Mouse (Mus musculus) liver, adult 2 months (tissue): ENCODE measurements around the gene Rala.

Experiments used
- CTCF ChIP-seq: fragments of 200-500 bp; IDR thresholded peaks from 2 replicates; pipeline ENCODE4 v1.5.1; 2011; ENCODE audit warnings: low read depth, low read length, control low read depth
- POLR2A ChIP-seq: fragments of 200-500 bp; IDR thresholded peaks from 2 replicates; pipeline ENCODE4 v1.6.1; 2011; ENCODE audit warnings: low read length, control low read depth; ENCODE audit not compliant: insufficient read depth; ENCODE audit errors: extremely low read depth

DNA sequence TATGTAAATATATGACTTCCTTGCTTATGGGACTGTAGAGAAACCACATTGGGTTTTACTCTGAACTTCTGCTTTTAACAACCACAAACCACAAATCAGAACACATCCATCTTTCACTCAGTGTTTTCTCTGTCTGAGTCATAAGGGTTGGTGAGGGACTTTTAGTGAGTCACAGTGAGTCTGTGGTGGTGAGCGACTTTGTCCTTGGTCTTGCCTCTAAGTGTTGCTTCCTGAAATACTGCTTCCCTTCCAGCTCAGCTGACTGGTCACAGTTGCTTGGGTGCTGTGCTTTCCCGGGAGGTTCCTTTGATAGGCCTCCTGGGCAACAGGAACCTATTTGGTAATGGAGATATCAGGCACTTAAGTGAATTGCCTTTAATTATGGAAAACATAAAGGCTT, 31.9 kb upstream of the Rala start:
- TF ChIP-seq POLR2A (no peak), CTCF (no peak)
